Mouse (Mus musculus) embryonic facial prominence, embryonic 13.5 days (tissue): ENCODE measurements at regions not wholly inside any gene's neighbourhood (a gene's known extent, or its start where the extent isn't known, plus 50 kb on each side); places are given as distances from the start of the nearest gene placed in this dataset.
A peak's percentile ranks its signal among the peaks of the same experiment; 100 is the strongest.

Experiments used
- ATAC-seq: fragments of 200-750 bp; cut with Nextera tagmentation; 2 replicates; pipeline ENCODE4 v1.8.0; 2017; ENCODE audit warnings: low read depth; ENCODE audit not compliant: insufficient number of reproducible peaks, insufficient read depth, low FRiP score, low TSS enrichment
- H3K27ac ChIP-seq: fragments of 300-500 bp; sonication (generic); 2 replicates; pipeline ENCODE4 v1.5.1; 2015; ENCODE audit warnings: moderate library complexity, mild to moderate bottlenecking, inconsistent platforms
- H3K27me3 ChIP-seq: fragments of 300-500 bp; sonication (generic); 2 replicates; pipeline ENCODE4 v1.6.1; 2015; ENCODE audit warnings: mild to moderate bottlenecking, inconsistent platforms
- H3K36me3 ChIP-seq: fragments of 300-500 bp; sonication (generic); 2 replicates; pipeline ENCODE4 v1.6.1; 2015; ENCODE audit warnings: mild to moderate bottlenecking, inconsistent platforms
- H3K4me1 ChIP-seq: fragments of 300-500 bp; sonication (generic); 2 replicates; pipeline ENCODE4 v1.6.1; 2015; ENCODE audit warnings: inconsistent platforms
- H3K4me2 ChIP-seq: fragments of 300-500 bp; sonication (generic); 2 replicates; pipeline ENCODE4 v1.6.1; 2015; ENCODE audit warnings: moderate library complexity, mild to moderate bottlenecking, inconsistent platforms
- H3K4me3 ChIP-seq: fragments of 300-500 bp; sonication (generic); 2 replicates; pipeline ENCODE4 v1.5.1; 2015; ENCODE audit warnings: mild to moderate bottlenecking, inconsistent platforms
- H3K9ac ChIP-seq: fragments of 300-500 bp; sonication (generic); 2 replicates; pipeline ENCODE4 v1.6.1; 2015; ENCODE audit warnings: mild to moderate bottlenecking, inconsistent platforms
- H3K9me3 ChIP-seq: fragments of 300-500 bp; sonication (generic); 2 replicates; pipeline ENCODE4 v1.6.1; 2016; ENCODE audit warnings: inconsistent platforms
- WGBS: fragments of 180-500 bp; shearing (Covaris S2); methylation state at CpG from one replicate; pipeline ENCODE4 v1.1.7; 2015; ENCODE audit warnings: mixed read lengths; 5-methylcytosine and 5-hydroxymethylcytosine counted together

DNA sequence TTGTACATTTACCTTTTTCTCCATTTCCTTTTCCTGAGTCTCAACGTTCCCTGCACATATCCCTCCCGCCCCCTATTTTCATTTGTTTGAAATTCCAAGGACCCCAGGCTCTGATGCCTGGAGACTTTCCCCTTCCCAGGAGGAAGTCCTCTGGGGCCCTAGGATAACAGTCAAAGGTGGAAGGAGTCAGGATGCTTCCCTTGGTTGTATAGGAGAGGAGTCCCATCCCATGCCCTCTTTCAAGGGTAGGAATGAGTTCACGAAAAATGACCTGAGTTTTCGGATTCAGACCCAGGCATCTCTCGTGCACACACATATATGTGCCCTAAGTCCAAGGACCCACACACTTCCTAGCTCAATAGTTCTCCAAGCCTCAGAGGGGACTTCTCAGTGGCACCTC lies 143.3 kb upstream of the Zfp703 start:
- ATAC-seq = no peak
- WGBS = 59% methylated on average over 5 of the region's 5 CpGs
- Histone ChIP-seq H3K36me3 (no peaks in the 10 kb centered on the region), H3K27me3 (peaks cover 12% of the 10 kb centered on the region; the same call in 1 of the 2 replicates), H3K9ac (no peak overlapping the region), H3K9me3 (no peaks in the 10 kb centered on the region), H3K27ac (no peak overlapping the region), H3K4me2 (no peak overlapping the region), H3K4me3 (no peak overlapping the region), H3K4me1 (peaks cover 58% of the 10 kb centered on the region)

DNA sequence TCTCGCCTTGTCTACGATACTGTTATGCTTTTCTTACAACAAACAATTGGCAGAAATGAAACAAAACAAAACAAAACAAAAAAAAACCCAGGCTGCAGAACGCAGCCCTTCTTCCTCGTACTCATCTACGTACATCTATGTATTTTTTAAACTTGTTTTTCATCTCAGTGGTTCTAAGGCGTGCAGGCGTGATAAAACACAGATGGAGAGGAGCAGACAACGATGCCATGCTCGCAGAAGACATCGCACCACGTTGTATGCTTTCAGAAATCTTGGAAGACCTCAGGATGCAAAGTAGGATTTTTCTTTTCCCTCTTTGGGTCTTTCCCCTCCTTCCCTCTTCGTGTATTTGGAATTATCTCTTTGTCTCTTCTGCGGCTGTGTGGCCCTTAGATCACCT lies 142.5 kb upstream of the Zfp703 start:
- H3K27me3 ChIP-seq = peaks cover 12% of the 10 kb centered on the region; the same call in 1 of the 2 replicates
- H3K9ac ChIP-seq = no peak overlapping the region
- no peaks in the 10 kb centered on the region for H3K36me3 ChIP-seq
- no peak overlapping the region for H3K4me3 ChIP-seq
- H3K4me1 ChIP-seq = peaks cover 49% of the 10 kb centered on the region
- no peak for ATAC-seq
- no peaks in the 10 kb centered on the region for H3K9me3 ChIP-seq
- H3K27ac ChIP-seq = no peak overlapping the region
- no peak overlapping the region for H3K4me2 ChIP-seq
- 77% methylated on average over 13 of the region's 13 CpGs for WGBS

DNA sequence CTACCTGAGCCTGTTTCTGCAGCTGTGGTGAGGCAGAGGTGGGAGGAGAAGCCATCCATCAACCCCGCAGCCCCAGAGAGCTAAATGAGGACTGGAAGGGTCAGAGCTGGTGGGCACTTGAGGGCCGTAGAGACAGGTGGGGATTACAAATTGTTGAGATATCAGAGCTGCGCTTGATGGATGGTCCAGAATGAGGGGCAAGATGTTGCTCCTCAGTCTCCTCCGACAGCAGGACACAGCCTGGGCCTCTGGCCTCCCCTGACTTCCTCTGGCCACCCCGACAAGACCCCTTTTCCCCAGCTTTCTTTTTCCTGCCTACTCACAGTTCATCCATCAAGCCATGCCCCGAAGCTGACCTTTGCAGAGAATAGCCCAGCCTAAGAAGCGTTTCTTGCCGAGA lies 142.0 kb upstream of the Zfp703 start:
- Histone ChIP-seq H3K36me3 (no peaks in the 10 kb centered on the region), H3K27me3 (peaks cover 12% of the 10 kb centered on the region; the same call in 1 of the 2 replicates), H3K9me3 (no peaks in the 10 kb centered on the region), H3K9ac (no peak overlapping the region), H3K27ac (no peak overlapping the region), H3K4me2 (no peak overlapping the region), H3K4me3 (no peak overlapping the region), H3K4me1 (peaks cover 46% of the 10 kb centered on the region)
- WGBS = 62% methylated on average over 8 of the region's 8 CpGs
- no peak for ATAC-seq

DNA sequence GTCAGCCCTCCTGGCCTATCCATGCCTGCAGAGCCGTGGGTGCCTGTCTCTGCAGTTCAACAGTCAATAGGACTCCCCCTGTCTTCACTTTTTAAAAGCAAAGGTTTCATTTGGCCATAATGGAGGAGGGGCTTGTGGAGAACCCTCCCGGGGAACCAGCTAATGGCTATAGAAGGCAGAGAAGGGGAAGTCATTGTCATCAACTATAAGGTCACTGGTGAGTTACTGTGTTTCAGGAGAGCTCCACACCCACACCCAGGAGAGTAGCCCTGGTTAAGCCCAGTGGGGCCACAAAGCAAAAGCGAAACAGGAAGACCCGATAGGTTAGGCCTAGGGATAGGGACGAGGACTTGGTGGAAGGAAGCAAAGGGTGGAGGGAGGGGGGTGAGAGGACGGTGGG lies 141.5 kb upstream of the Zfp703 start:
- Histone ChIP-seq H3K4me3 (no peak overlapping the region), H3K9ac (no peak overlapping the region), H3K9me3 (no peaks in the 10 kb centered on the region), H3K4me1 (peaks cover 46% of the 10 kb centered on the region), H3K27ac (no peak overlapping the region), H3K27me3 (peaks cover 12% of the 10 kb centered on the region; the same call in 1 of the 2 replicates), H3K36me3 (no peaks in the 10 kb centered on the region), H3K4me2 (no peak overlapping the region)
- ATAC-seq = no peak
- WGBS = 71% methylated on average over 6 of the region's 6 CpGs

DNA sequence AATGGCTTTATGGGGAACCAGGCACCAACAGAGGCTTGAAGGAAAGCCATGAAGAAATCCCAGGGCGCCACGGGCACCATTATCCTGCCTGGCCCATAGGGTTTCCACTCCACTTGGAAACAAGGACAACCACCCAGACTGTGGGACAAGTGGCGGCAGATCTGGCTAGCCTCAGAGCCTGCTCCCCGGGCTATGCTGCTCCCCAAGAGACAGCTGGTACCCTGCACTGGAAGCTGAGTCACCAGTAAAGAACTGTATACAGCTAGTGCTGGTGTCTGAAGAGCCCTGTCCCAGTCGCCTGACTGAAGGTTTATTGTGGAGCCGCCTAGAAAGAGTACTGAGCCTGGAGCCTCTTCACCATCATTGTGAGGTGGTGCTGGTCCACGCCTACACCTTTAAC lies 140.6 kb upstream of the Zfp703 start:
- H3K9ac ChIP-seq = no peak overlapping the region
- H3K4me3 ChIP-seq = no peak overlapping the region
- 86% methylated on average over 7 of the region's 7 CpGs for WGBS
- H3K27me3 ChIP-seq = peaks cover 12% of the 10 kb centered on the region; the same call in 1 of the 2 replicates
- peaks cover 40% of the 10 kb centered on the region for H3K4me1 ChIP-seq
- H3K36me3 ChIP-seq = no peaks in the 10 kb centered on the region
- H3K9me3 ChIP-seq = no peaks in the 10 kb centered on the region
- ATAC-seq = peak; percentile 49; the same call in 1 of the 2 replicates
- no peak overlapping the region for H3K4me2 ChIP-seq
- no peak overlapping the region for H3K27ac ChIP-seq

GRCm38 (mm10) chr8:26840286-26840685 lies 136.8 kb upstream of the Zfp703 start:
- Histone ChIP-seq H3K9ac (no peak overlapping the region), H3K27ac (0 out of 2 replicates have a peak overlapping the region, but pooled peaks have one; percentile 5), H3K36me3 (no peaks in the 10 kb centered on the region), H3K4me3 (no peak overlapping the region), H3K4me1 (peaks cover 26% of the 10 kb centered on the region), H3K9me3 (no peaks in the 10 kb centered on the region), H3K4me2 (no peak overlapping the region), H3K27me3 (0 out of 2 replicates have a peak, but pooled peaks cover 7% of the 10 kb centered on the region)
- ATAC-seq = no peak
- WGBS = 27% methylated on average over 2 of the region's 2 CpGs

DNA sequence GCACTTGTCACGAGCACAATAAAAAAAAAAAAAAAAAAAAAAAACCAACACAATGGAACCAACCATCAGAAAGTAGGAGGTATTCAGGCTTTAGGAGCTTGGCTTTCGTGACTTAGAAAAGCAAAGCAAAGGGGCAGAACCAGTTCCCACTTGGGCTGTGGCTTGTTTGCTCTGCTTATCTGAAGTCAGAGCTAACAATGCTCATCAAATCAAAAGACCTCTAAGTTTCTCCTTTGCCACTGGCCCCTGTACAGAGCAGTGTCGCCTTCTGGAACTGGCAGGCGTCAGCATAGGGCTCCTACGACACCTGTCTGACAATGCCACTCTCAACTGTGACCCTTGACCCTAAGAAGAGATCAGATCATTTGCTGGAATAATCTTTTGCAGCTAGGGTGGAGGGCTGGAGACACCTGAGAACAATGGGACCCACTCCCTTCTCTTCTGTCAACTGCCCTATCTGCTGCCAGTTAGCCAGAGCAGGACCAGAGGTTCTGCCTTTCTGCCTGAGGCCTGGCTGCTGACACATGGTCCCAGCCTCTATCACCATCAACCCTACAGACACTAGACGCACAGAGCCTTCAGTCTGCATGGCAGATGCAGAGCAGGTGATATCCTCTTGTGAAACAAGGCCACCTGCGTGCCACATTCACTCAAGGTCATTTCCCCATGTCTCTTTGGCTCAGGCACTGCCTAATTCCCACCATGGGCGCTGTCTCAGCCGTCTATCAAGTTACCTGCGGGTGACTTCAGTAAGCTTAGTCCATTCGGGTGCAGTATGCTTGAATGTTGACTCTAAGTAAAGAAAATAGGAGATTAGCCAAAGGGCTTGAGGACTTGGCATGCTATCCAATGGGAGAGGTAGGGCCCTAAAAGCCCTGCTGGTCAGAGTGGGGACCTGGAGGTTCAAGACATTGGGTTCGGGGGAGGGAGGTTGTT lies 136.1 kb upstream of the Zfp703 start:
- Histone ChIP-seq H3K9me3 (no peaks in the 10 kb centered on the region), H3K27me3 (0 out of 2 replicates have a peak, but pooled peaks cover 3% of the 10 kb centered on the region), H3K4me2 (no peak overlapping the region), H3K36me3 (no peaks in the 10 kb centered on the region), H3K9ac (no peak overlapping the region), H3K4me3 (no peak overlapping the region), H3K27ac (no peak overlapping the region), H3K4me1 (peaks cover 24% of the 10 kb centered on the region)
- 65% methylated on average over 12 of the region's 12 CpGs for WGBS
- ATAC-seq = no peak

DNA sequence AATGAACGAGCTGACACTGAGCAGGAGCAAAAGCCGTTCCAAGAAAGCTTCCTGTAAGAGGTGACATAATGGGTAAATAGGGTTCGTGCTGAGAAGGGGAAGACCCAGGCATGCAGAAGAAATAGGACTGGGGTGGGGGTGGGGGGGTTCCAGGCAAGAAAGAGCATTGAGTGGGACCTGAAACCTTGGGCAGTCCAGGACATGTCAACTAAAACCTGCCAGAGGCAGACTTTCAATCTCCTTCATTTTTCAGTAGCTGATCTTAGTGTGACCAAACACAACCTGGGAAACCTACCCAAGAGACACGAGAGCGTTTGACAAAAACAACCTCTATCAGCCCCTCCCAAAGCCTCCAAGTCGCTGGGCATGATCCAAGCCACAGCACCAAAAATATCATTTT lies 133.4 kb upstream of the Zfp703 start:
- no peak overlapping the region for H3K27ac ChIP-seq
- H3K4me1 ChIP-seq = peaks cover 40% of the 10 kb centered on the region
- no peak overlapping the region for H3K4me2 ChIP-seq
- H3K9ac ChIP-seq = no peak overlapping the region
- H3K9me3 ChIP-seq = no peaks in the 10 kb centered on the region
- H3K36me3 ChIP-seq = no peaks in the 10 kb centered on the region
- no peak overlapping the region for H3K4me3 ChIP-seq
- no peaks in the 10 kb centered on the region for H3K27me3 ChIP-seq
- WGBS = 52% methylated on average over 6 of the region's 6 CpGs
- ATAC-seq = no peak

GRCm38 (mm10) chr8:26844132-26844808 lies 132.9 kb upstream of the Zfp703 start:
- Histone ChIP-seq H3K4me1 (peaks cover 46% of the 10 kb centered on the region), H3K27me3 (no peaks in the 10 kb centered on the region), H3K4me2 (no peak overlapping the region), H3K4me3 (no peak overlapping the region), H3K9me3 (no peaks in the 10 kb centered on the region), H3K36me3 (no peaks in the 10 kb centered on the region), H3K9ac (no peak overlapping the region), H3K27ac (no peak overlapping the region)
- 32% methylated on average over 8 of the region's 8 CpGs for WGBS
- ATAC-seq = no peak

DNA sequence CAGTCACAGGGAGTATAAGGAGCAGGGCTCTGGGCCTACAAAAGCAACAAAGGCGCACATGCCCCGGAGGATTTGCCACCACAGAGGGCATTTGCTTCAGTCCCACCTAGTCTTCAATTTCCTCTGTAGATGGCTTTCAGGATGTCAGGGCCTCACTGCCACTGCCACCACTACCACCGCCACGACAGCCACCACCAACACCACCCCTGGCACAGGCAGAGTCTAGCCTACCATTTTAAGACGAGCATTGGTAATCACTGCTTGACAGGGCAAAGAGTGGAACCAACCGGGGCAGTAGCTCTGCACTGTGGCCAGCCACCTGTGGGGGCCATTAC lies 132.3 kb upstream of the Zfp703 start:
- Histone ChIP-seq H3K9me3 (no peaks in the 10 kb centered on the region), H3K4me2 (no peak overlapping the region), H3K4me1 (peaks cover 51% of the 10 kb centered on the region), H3K27me3 (no peaks in the 10 kb centered on the region), H3K27ac (no peak overlapping the region), H3K36me3 (no peaks in the 10 kb centered on the region), H3K4me3 (no peak overlapping the region), H3K9ac (no peak overlapping the region)
- 82% methylated on average over 6 of the region's 6 CpGs for WGBS
- ATAC-seq = no peak

GRCm38 (mm10) chr8:26845481-26846194 lies 131.5 kb upstream of the Zfp703 start:
- ATAC-seq = no peak
- Histone ChIP-seq H3K36me3 (no peaks in the 10 kb centered on the region), H3K9ac (no peak overlapping the region), H3K27me3 (peaks cover 4% of the 10 kb centered on the region; the same call in 1 of the 2 replicates), H3K4me2 (no peak overlapping the region), H3K4me3 (no peak overlapping the region), H3K4me1 (peaks cover 47% of the 10 kb centered on the region), H3K9me3 (no peaks in the 10 kb centered on the region), H3K27ac (no peak overlapping the region)
- 64% methylated on average over 11 of the region's 11 CpGs for WGBS
